Mouse (Mus musculus) embryonic fibroblast, embryonic 13.5 days (primary cell): Measurements from ENCODE around the gene Aoc3.

ENCODE experiments used
- CTCF ChIP-seq: IDR thresholded peaks from 2 replicates; pipeline ENCODE4 v1.5.1; 2011; ENCODE audit warnings: mild to moderate bottlenecking, control low read depth, low read length, moderate library complexity, borderline replicate concordance; ENCODE audit not compliant: insufficient read depth
- POLR2A ChIP-seq: IDR thresholded peaks from 2 replicates; pipeline ENCODE4 v1.6.1; 2011; ENCODE audit warnings: low read depth, mild to moderate bottlenecking, control low read depth, low read length, moderate library complexity

- no peak for TF ChIP-seq CTCF
- no peak for TF ChIP-seq POLR2A
Measured at GRCm38 (mm10) chr11:101334516-101334915, 4.1 kb downstream of the Aoc3 start.
